7 mouse cellular contexts compared by ENCODE assay signal in genomic region chr7:88343828-88344227, GRCm38 (mm10).
A peak's percentile ranks its signal among the peaks of the same experiment; 100 is the strongest.
DNase-seq lines count a peak whose midpoint lies in the region; ATAC-seq and TF ChIP-seq lines count a peak whose summit lies in the region.

No protein-coding gene starts in this region.

- H3K4me3 ChIP-seq in bone marrow, adult 2 months (replicated peaks; ENCODE audit: control insufficient read depth, low read depth, low read length) = no peak overlapping the region
- no peak overlapping the region for H3K4me3 ChIP-seq in liver, embryonic 14.5 days (ENCODE audit: insufficient read depth in 1 of 2, low read depth in 2 of 2, low read length in 2 of 2)

- peak; percentile 15 to 35 for DNase-seq in spleen, adult 18-20 months
- DNase-seq in spleen, postnatal 4 days (ENCODE audit: low spot score in 2 of 2) = no peak
- DNase-seq in liver, embryonic 14.5 days (ENCODE audit: low read depth in 3 of 3, low spot score in 3 of 3) = no peak
- DNase-seq in thymus, postnatal 4 days = peak; percentile 18
- DNase-seq in gastrocnemius, postnatal 10 days = no peak
- no peak for DNase-seq in heart, postnatal 36 days

- ATAC-seq in liver, embryonic 14.5 days (ENCODE audit: insufficient read depth) = no peak

- H3K9ac ChIP-seq in liver, embryonic 14.5 days (replicated peaks) = no peak overlapping the region

- no peaks in the 10 kb centered on the region for H3K36me3 ChIP-seq in liver, embryonic 14.5 days (replicated peaks; ENCODE audit: control insufficient read depth, insufficient read depth, low read depth)

- no peak for TF ChIP-seq POLR2A in bone marrow, adult 2 months (IDR thresholded peaks at IDR 0.05; ENCODE audit: borderline replicate concordance, control insufficient read depth, low read depth, low read length)

- H3K4me1 ChIP-seq in bone marrow, adult 2 months (ENCODE audit: control insufficient read depth, insufficient read depth, low read length) = no peaks in the 10 kb centered on the region
- no peaks in the 10 kb centered on the region for H3K4me1 ChIP-seq in liver, embryonic 14.5 days (replicated peaks; ENCODE audit: control insufficient read depth in 2 of 2, insufficient read depth in 2 of 2, low read length in 1 of 2)

- H3K27ac ChIP-seq in bone marrow, adult 2 months (ENCODE audit: control insufficient read depth, insufficient read depth, low read depth, low read length, poor library complexity) = no peak overlapping the region
- no peak overlapping the region for H3K27ac ChIP-seq in liver, embryonic 14.5 days

- no peaks in the 10 kb centered on the region for H3K9me3 ChIP-seq in liver, embryonic 14.5 days (ENCODE audit: control insufficient read depth, low read length)

- TF ChIP-seq EP300 in liver, embryonic 14.5 days (IDR thresholded peaks at IDR 0.05; ENCODE audit: low read depth) = no peak

- no peaks in the 10 kb centered on the region for H3K27me3 ChIP-seq in liver, embryonic 14.5 days (ENCODE audit: control insufficient read depth, insufficient read depth, low read length)

- peak; percentile 50; the same call in 1 of the 2 replicates for TF ChIP-seq CTCF in bone marrow, adult 2 months (IDR thresholded peaks at IDR 0.05; ENCODE audit: control insufficient read depth, insufficient read depth, low read length)
- peak; percentile 62 for TF ChIP-seq CTCF in liver, embryonic 14.5 days (IDR thresholded peaks at IDR 0.05; ENCODE audit: low read depth)

- intact Hi-C loops in heart, postnatal 36 days (cut with DNase I) = no loop called here

- H3K4me2 ChIP-seq in liver, embryonic 14.5 days (ENCODE audit: low read depth) = no peak overlapping the region

Comparison
In these comparisons a context has a peak if more than half of its experiments do, and no peak if none do; other contexts are left out.
1. DNase-seq: peak in spleen, adult 18-20 months (2 of 2) and thymus, postnatal 4 days (single experiment); none in spleen, postnatal 4 days (0 of 2), liver, embryonic 14.5 days (0 of 3), gastrocnemius, postnatal 10 days (single experiment) and heart, postnatal 36 days (0 of 2).